Mouse (Mus musculus): Measurements from ENCODE around the gene Leo1. TPM values are rescaled to one million over a fixed set of nuclear protein-coding genes. Genes with fewer than 3 reads are reported as not detected.
"Not testable (repeated sequence)": the region's sequence is repeated elsewhere in the genome, so short reads cannot be mapped to it uniquely, and the experiment has no call there.

Leo1 gene
- polyA plus RNA-seq, 1 experiment: 6.7 TPM

DNA sequence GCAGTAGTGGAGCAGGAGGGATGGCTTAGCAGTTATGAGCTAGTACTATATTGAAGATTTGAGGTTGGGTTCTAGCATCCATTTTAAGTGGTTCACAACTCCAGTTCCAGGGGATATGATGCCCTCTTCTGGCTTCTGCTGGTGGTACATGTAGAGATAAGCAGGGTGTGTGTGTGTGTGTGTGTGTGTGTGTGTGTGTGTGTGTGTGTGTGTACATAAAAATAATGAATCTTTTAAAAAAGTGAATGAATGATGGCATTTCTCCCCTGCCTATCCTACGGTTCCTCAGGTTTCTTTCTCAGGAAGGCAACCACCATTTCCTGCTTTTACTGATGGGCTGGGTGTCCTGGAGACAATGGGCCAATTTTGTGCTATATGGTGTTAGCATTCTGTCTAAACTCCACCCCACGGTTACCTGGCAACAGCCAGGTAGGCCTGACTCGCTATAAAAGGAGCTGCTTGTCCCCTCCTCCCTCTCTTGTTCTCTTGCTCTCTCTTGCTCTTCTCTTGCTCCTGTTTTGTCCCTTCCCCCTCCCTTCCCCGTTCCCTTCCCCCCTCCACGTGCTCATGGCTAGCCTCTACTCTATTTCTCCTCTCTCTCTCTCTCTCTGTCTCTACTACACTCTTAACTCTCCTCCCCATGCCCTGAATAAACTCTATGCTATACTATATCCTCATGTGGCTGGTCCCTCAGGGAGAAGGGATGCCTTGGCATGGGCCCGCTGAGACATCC is 3.5 kb upstream of the Leo1 start:
- H3K27ac ChIP-seq (ENCODE audit: control insufficient read depth, insufficient read depth, low read length): no peak overlapping the region

GRCm38 (mm10) chr9:75441691-75442131 is 387 bp downstream of the Leo1 start:
- WGBS: under 1% methylated on average over 31 of the region's 31 CpGs
- H3K27me3 ChIP-seq (ENCODE audit: control insufficient read depth, insufficient read depth, low read length): no peaks in the 10 kb centered on the region
- peak; percentile 79 for DNase-seq
- TF ChIP-seq POLR2A (IDR thresholded peaks at IDR 0.05; ENCODE audit: control insufficient read depth, extremely low read depth, insufficient read depth, low read length, poor library complexity) (no peak), CTCF (IDR thresholded peaks at IDR 0.05; ENCODE audit: borderline replicate concordance, control insufficient read depth, extremely low read depth, insufficient read depth, low read length, poor library complexity) (no peak)
- no peak overlapping the region for H3K27ac ChIP-seq (ENCODE audit: control insufficient read depth, insufficient read depth, low read length)
- peaks cover 7% of the 10 kb centered on the region; the same call in 1 of the 2 replicates for H3K36me3 ChIP-seq (ENCODE audit: control insufficient read depth, insufficient read depth, low read length)
- H3K4me1 ChIP-seq (replicated peaks; ENCODE audit: control insufficient read depth, insufficient read depth, low read length): peaks cover 11% of the 10 kb centered on the region
- peak overlapping the region; percentile 99 for H3K4me3 ChIP-seq (ENCODE audit: control insufficient read depth, insufficient read depth, low read length)

More for the DNA sequence above, 3.5 kb upstream of the Leo1 start:
- TF ChIP-seq POLR2A (IDR thresholded peaks at IDR 0.05; ENCODE audit: control insufficient read depth, extremely low read depth, insufficient read depth, low read length, poor library complexity): no peak
- no peak for TF ChIP-seq CTCF (IDR thresholded peaks at IDR 0.05; ENCODE audit: borderline replicate concordance, control insufficient read depth, extremely low read depth, insufficient read depth, low read length, poor library complexity)
- peaks cover 29% of the 10 kb centered on the region for H3K4me1 ChIP-seq (replicated peaks; ENCODE audit: control insufficient read depth, insufficient read depth, low read length)
- H3K27me3 ChIP-seq (ENCODE audit: control insufficient read depth, insufficient read depth, low read length): no peaks in the 10 kb centered on the region
- peak; percentile 72 for DNase-seq
- no peaks in the 10 kb centered on the region for H3K36me3 ChIP-seq (ENCODE audit: control insufficient read depth, insufficient read depth, low read length)
- WGBS: 55% methylated on average over 6 of the region's 6 CpGs
- H3K4me3 ChIP-seq (ENCODE audit: control insufficient read depth, insufficient read depth, low read length): no peak overlapping the region

- TF ChIP-seq POLR2A (IDR thresholded peaks at IDR 0.05; ENCODE audit: control insufficient read depth, extremely low read depth, insufficient read depth, low read length, poor library complexity): no peak
- TF ChIP-seq CTCF (IDR thresholded peaks at IDR 0.05; ENCODE audit: borderline replicate concordance, control insufficient read depth, extremely low read depth, insufficient read depth, low read length, poor library complexity): no peak
- Histone ChIP-seq H3K4me3 (ENCODE audit: control insufficient read depth, insufficient read depth, low read length) (no peak overlapping the region), H3K27me3 (ENCODE audit: control insufficient read depth, insufficient read depth, low read length) (no peaks in the 10 kb centered on the region), H3K4me1 (replicated peaks; ENCODE audit: control insufficient read depth, insufficient read depth, low read length) (peaks cover 8% of the 10 kb centered on the region), H3K27ac (ENCODE audit: control insufficient read depth, insufficient read depth, low read length) (no peak overlapping the region), H3K36me3 (ENCODE audit: control insufficient read depth, insufficient read depth, low read length) (peaks cover 38% of the 10 kb centered on the region)
- 98% methylated on average over 15 of the region's 15 CpGs for WGBS
- no peak for DNase-seq
Measured at GRCm38 (mm10) chr9:75444981-75445380, 3.7 kb downstream of the Leo1 start.

- not testable (repeated sequence) for DNase-seq; H3K27ac ChIP-seq (ENCODE audit: control insufficient read depth, insufficient read depth, low read length); H3K27me3 ChIP-seq (ENCODE audit: control insufficient read depth, insufficient read depth, low read length); H3K4me1 ChIP-seq (replicated peaks; ENCODE audit: control insufficient read depth, insufficient read depth, low read length); H3K4me3 ChIP-seq (ENCODE audit: control insufficient read depth, insufficient read depth, low read length)
- H3K36me3 ChIP-seq (ENCODE audit: control insufficient read depth, insufficient read depth, low read length): peaks cover 47% of the 10 kb centered on the region
- whole genome bisulfite sequencing: 92% methylated on average over 10 of the region's 10 CpGs
Measured at GRCm38 (mm10) chr9:75446574-75446973, 5.2 kb downstream of the Leo1 start.

DNA sequence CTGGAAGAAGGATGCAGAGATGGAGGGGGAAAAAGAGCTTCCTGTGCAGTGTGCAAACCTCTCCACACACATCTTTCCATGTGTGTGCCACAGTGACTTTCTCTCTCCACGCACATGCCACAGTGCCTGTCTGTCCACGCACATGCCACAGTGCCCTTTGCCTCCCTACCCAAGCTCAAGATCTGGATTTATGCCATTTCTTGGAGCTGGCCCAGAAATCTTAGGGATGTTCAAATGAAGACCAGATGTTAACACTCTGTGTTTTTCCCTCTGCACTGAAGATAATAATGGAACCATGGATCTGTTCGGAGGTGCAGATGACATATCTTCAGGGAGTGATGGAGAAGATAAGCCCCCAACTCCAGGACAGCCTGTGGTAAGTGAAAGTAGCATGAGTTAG is 6.7 kb downstream of the Leo1 start:
- H3K27ac ChIP-seq (ENCODE audit: control insufficient read depth, insufficient read depth, low read length): no peak overlapping the region
- H3K27me3 ChIP-seq (ENCODE audit: control insufficient read depth, insufficient read depth, low read length): no peaks in the 10 kb centered on the region
- H3K4me3 ChIP-seq (ENCODE audit: control insufficient read depth, insufficient read depth, low read length): no peak overlapping the region
- peaks cover 59% of the 10 kb centered on the region for H3K36me3 ChIP-seq (ENCODE audit: control insufficient read depth, insufficient read depth, low read length)
- H3K4me1 ChIP-seq (replicated peaks; ENCODE audit: control insufficient read depth, insufficient read depth, low read length): no peaks in the 10 kb centered on the region
- WGBS: 92% methylated on average over 3 of the region's 3 CpGs
- TF ChIP-seq POLR2A (IDR thresholded peaks at IDR 0.05; ENCODE audit: control insufficient read depth, extremely low read depth, insufficient read depth, low read length, poor library complexity) (no peak), CTCF (IDR thresholded peaks at IDR 0.05; ENCODE audit: borderline replicate concordance, control insufficient read depth, extremely low read depth, insufficient read depth, low read length, poor library complexity) (no peak)
- no peak for DNase-seq

GRCm38 (mm10) chr9:75453994-75454393 is 12.7 kb downstream of the Leo1 start:
- no peak for DNase-seq
- no peak for TF ChIP-seq POLR2A (IDR thresholded peaks at IDR 0.05; ENCODE audit: control insufficient read depth, extremely low read depth, insufficient read depth, low read length, poor library complexity)
- WGBS: 89% methylated on average over 2 of the region's 2 CpGs

GRCm38 (mm10) chr9:75455684-75456083 is 14.4 kb downstream of the Leo1 start:
- Histone ChIP-seq H3K27me3 (ENCODE audit: control insufficient read depth, insufficient read depth, low read length) (no peaks in the 10 kb centered on the region), H3K36me3 (ENCODE audit: control insufficient read depth, insufficient read depth, low read length) (peaks cover 88% of the 10 kb centered on the region), H3K4me3 (ENCODE audit: control insufficient read depth, insufficient read depth, low read length) (no peak overlapping the region), H3K4me1 (replicated peaks; ENCODE audit: control insufficient read depth, insufficient read depth, low read length) (no peaks in the 10 kb centered on the region), H3K27ac (ENCODE audit: control insufficient read depth, insufficient read depth, low read length) (no peak overlapping the region)
- TF ChIP-seq POLR2A (IDR thresholded peaks at IDR 0.05; ENCODE audit: control insufficient read depth, extremely low read depth, insufficient read depth, low read length, poor library complexity) (no peak), CTCF (IDR thresholded peaks at IDR 0.05; ENCODE audit: borderline replicate concordance, control insufficient read depth, extremely low read depth, insufficient read depth, low read length, poor library complexity) (no peak)
- 92% methylated on average over 10 of the region's 10 CpGs for WGBS
- DNase-seq: no peak

More at GRCm38 (mm10) chr9:75453994-75454393, 12.7 kb downstream of the Leo1 start:
- no peaks in the 10 kb centered on the region for H3K4me1 ChIP-seq (replicated peaks; ENCODE audit: control insufficient read depth, insufficient read depth, low read length)
- no peak overlapping the region for H3K4me3 ChIP-seq (ENCODE audit: control insufficient read depth, insufficient read depth, low read length)
- no peak overlapping the region for H3K27ac ChIP-seq (ENCODE audit: control insufficient read depth, insufficient read depth, low read length)
- H3K36me3 ChIP-seq (ENCODE audit: control insufficient read depth, insufficient read depth, low read length): peaks cover 85% of the 10 kb centered on the region
- H3K27me3 ChIP-seq (ENCODE audit: control insufficient read depth, insufficient read depth, low read length): no peaks in the 10 kb centered on the region
